Mouse (Mus musculus) right cerebral cortex, postnatal 10 days (tissue): ENCODE results near the gene Smim10l1.

Experiments used
- DNase-seq, 2 experiments: peaks; one replicate each; pipeline ENCODE4 v3.0.0; 2021; ENCODE audit warnings: low spot score in 2 of 2

Smim10l1 gene

DNA sequence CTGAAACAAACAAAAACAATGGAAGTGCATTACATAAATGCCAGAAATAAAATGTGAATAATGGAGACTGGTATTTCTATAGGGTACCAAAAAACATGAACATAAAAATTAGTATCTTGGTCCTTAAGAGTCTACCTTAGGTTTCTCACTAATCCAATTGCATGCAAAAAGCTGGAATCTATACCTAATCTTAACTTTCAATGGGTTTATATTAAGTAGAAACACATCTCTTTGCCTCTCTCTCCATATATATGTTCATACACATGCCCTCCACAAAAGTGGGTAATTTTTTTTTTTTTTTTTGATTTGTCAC is at the start of gene Smim10l1:
Gene Smim10l1 (plus strand): TSS at position 301 of the 313 bp plus-strand sequence.
- DNase-seq: no peak

DNA sequence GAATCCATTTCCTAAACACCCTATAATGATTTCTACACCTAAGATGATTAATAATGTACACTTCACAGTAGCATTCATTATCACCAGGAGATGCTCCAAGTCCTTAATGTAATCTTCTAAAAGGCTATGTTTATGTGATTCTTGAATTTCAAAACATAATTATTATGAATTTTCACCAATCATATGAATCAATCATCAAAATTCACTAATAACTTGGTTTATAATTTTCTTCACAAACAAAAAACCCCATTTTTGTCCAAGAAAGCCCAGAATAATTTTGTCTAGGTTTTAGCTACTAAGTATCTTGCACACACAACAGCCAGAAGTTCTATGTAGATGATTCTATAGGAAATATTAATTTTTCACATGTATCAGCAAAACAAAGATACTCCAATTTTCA is 49.0 kb upstream of the Smim10l1 start, which contains the start of gene Tas2r140:
Gene Tas2r140 (minus strand): TSS at position 101 of the 400 bp plus-strand sequence.
- DNase-seq: no peak

DNA sequence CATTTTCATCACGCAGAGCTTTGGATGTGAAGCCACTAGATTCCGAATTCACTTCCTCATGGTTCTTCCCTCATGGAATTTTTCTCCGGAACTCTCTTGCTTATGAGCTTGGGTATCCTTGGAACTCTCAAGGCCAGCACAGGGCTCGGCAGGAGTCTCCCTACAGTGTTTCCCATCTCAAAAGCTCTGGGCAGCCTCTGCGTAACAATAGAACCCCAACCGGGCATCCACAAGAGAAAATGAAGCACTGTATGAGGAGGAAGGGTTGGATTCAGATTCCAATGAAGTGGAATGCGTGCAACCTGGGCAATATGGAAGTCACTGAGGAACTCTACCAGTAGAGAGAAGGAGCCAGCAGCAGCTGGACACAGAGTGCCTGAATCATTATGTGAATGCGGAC is 12.5 kb upstream of the Smim10l1 start:
- DNase-seq: no peak

- no peak for DNase-seq
These were observed 2.3 kb upstream of the Smim10l1 start for GRCm38 (mm10) chr6:133102430-133102829.

DNA sequence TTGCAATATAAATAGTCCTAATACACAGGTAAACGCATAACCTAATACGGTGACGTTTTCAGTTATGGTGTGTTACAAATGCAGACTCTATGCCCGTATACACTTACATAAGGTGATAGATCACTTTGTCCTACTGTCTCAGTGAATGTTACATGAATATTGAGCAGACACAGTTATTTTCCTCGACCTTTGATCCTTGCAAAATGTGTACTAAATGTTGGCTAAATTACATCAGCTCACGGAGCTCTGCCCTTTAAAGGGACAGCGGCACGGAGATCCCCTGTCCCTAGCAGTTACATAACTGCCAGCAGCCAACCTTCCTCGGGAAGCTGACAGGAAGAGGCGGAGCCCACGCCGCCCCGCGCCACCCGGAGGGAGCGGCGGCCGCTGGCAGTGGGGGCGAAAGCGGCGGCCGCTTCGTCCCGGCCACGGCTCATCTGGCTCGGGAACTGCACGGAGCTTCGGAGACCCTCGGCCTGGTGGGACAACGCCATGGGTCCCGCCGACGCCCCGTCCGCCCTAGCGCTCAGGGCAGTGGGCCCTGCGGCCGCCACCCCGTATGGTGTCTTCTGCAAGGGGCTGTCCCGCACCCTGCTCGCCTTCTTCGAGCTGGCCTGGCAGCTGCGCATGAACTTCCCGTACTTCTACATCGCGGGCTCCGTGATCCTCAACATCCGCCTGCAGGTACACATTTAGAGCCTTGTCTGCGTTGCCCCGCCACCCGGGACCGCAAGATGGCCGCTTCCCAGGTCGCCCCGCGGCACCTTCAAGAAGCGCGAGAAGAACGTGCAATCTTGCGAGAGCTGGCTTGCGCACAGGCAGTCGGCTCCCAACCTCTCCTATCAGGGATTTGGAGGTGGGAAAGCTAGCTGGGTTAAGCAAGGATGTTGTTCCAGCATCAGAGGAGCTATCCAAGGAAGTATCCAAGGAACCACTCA is 482 bp downstream of the Smim10l1 start:
- peak; percentile 96 for DNase-seq
